Mouse (Mus musculus) myocyte (in vitro differentiated cells): ENCODE measurements around the gene Myog. TPM values are rescaled to one million over a fixed set of nuclear protein-coding genes. Genes with fewer than 3 reads are reported as not detected.

Experiments
- H3K27me3 ChIP-seq: one replicate; pipeline ENCODE4 v1.6.1; 2011; ENCODE audit not compliant: control insufficient read depth, insufficient read depth, insufficient read length
- H3K36me3 ChIP-seq: one replicate; pipeline ENCODE4 v1.6.1; 2011; ENCODE audit not compliant: control insufficient read depth, insufficient read depth
- H3K4me2 ChIP-seq: one replicate; pipeline ENCODE4 v1.6.1; 2011; ENCODE audit warnings: low read depth, control low read depth
- H3K4me3 ChIP-seq: one replicate; pipeline ENCODE4 v1.5.1; 2011; ENCODE audit warnings: mild to moderate bottlenecking, control low read depth, moderate library complexity
- H3K79me2 ChIP-seq: one replicate; pipeline ENCODE4 v1.6.1; 2011; ENCODE audit not compliant: control insufficient read depth, insufficient read depth
- H3ac ChIP-seq: one replicate; pipeline ENCODE4 v1.6.1; 2011; ENCODE audit not compliant: control insufficient read depth, insufficient read length
- CEBPB ChIP-seq: IDR thresholded peaks from 2 replicates; pipeline ENCODE4 v1.6.1; 2011; ENCODE audit warnings: mild to moderate bottlenecking, moderate library complexity; ENCODE audit not compliant: poor library complexity, insufficient read depth, severe bottlenecking
- E2F4 ChIP-seq: IDR thresholded peaks from one replicate; pipeline ENCODE4 v1.6.1; 2011; ENCODE audit warnings: mild to moderate bottlenecking, control low read depth, moderate library complexity; ENCODE audit not compliant: insufficient read depth
- MAX ChIP-seq: IDR thresholded peaks from one replicate; pipeline ENCODE4 v1.6.1; 2011; ENCODE audit warnings: low read depth, mild to moderate bottlenecking, control low read depth
- MYOD1 ChIP-seq, 3 experiments: IDR thresholded peaks; one replicate each; pipeline ENCODE4 v1.6.1; 2011; ENCODE audit warnings: control low read depth in 2 of 3, low read depth in 2 of 3, mild to moderate bottlenecking in 2 of 3, moderate library complexity in 1 of 3; ENCODE audit not compliant: insufficient read length in 2 of 3, control insufficient read depth in 1 of 3
- MYOG ChIP-seq, 3 experiments: IDR thresholded peaks; one replicate each; pipeline ENCODE4 v1.6.1; 2011; ENCODE audit warnings: control low read depth in 2 of 3, low read depth in 2 of 3, mild to moderate bottlenecking in 2 of 3; ENCODE audit not compliant: insufficient read length in 2 of 3, control insufficient read depth in 1 of 3, insufficient read depth in 1 of 3
- POLR2A ChIP-seq: IDR thresholded peaks from one replicate; pipeline ENCODE4 v1.6.1; 2011; ENCODE audit warnings: low read depth, mild to moderate bottlenecking, control low read depth, moderate library complexity; ENCODE audit not compliant: insufficient read length
- POLR2AphosphoS2 ChIP-seq: IDR thresholded peaks from one replicate; pipeline ENCODE4 v1.6.1; 2011; ENCODE audit warnings: low read depth, control low read depth; ENCODE audit not compliant: insufficient read length
- REST ChIP-seq: IDR thresholded peaks from one replicate; pipeline ENCODE4 v1.6.1; 2011; ENCODE audit warnings: mild to moderate bottlenecking, control low read depth, moderate library complexity; ENCODE audit not compliant: insufficient read depth, insufficient read length
- SRF ChIP-seq: IDR thresholded peaks from one replicate; pipeline ENCODE4 v1.6.1; 2011; ENCODE audit warnings: low read depth; ENCODE audit not compliant: control insufficient read depth, insufficient read length
- TCF12 ChIP-seq: IDR thresholded peaks from one replicate; pipeline ENCODE4 v1.6.1; 2011; ENCODE audit warnings: mild to moderate bottlenecking, control low read depth; ENCODE audit not compliant: poor library complexity, insufficient read depth, severe bottlenecking
- TCF3 ChIP-seq: IDR thresholded peaks from one replicate; pipeline ENCODE4 v1.6.1; 2011; ENCODE audit warnings: low read depth, control low read depth; ENCODE audit not compliant: insufficient read length
- USF1 ChIP-seq: IDR thresholded peaks from one replicate; pipeline ENCODE4 v1.6.1; 2011; ENCODE audit warnings: low read depth, mild to moderate bottlenecking, control low read depth, moderate library complexity
- polyA plus RNA-seq: library from polyadenylated mRNA; unstranded; fragments of >200 nt; fragmentation: generic; extraction: Trizol; gene quantifications from one replicate; pipeline ENCODE4 v1.2.1, GENCODE M21; 2012; ENCODE audit warnings: missing spikeins

The Myog gene
- polyA plus RNA-seq, 1 experiment = 1,426 TPM

DNA sequence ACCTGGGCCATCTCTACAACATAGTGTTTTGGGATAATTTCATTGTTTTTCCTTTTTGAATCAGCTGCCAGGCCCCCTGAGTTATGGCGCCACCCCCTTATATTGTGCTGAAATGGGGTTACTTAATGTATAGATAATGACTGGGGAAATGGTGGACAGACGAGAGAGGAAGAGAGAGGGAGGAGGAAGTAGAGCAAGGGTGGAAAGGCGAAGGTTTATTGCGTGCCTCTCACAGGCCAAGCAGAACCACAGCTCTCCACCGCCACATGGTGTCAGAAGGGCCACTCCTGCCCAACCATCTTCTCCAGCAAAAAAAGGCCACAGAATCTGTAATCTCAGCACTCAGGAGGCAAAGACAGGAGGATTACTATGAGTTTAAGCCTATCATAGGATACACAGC is 25.4 kb downstream of the Myog start:
- Histone ChIP-seq H3K4me2 (no peak overlapping the region), H3K4me3 (no peak overlapping the region), H3K27me3 (no peaks in the 10 kb centered on the region), H3K36me3 (no peaks in the 10 kb centered on the region), H3K79me2 (no peaks in the 10 kb centered on the region), H3ac (no peak overlapping the region)
- TF ChIP-seq SRF (no peak), POLR2AphosphoS2 (no peak), MAX (no peak), TCF3 (no peak), MYOD1 (IDR thresholded peaks at IDR 0.05; ENCODE audit: control insufficient read depth in 1 of 3, insufficient read length in 2 of 3, low read depth in 2 of 3) (no peak)

DNA sequence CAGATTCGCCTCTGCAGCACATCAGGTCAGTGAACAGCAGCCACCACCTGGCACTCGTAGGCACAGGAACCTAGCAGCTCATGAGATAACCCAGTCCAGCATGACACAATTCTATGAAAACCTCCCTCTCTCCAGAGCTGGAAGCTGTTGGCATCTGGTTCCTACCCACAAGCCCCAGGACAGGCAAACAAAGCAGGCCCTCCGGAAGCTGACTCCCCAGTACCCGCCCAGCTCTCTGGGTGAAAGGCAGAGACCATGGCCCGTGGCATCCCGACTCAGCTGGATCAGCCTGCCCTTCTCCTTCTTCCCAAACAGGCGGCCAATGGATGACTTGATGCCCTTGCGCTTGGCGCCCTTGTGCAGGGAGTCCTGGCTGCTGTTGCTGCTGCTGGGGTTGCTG is 26.6 kb downstream of the Myog start:
- no peaks in the 10 kb centered on the region for H3K36me3 ChIP-seq

DNA sequence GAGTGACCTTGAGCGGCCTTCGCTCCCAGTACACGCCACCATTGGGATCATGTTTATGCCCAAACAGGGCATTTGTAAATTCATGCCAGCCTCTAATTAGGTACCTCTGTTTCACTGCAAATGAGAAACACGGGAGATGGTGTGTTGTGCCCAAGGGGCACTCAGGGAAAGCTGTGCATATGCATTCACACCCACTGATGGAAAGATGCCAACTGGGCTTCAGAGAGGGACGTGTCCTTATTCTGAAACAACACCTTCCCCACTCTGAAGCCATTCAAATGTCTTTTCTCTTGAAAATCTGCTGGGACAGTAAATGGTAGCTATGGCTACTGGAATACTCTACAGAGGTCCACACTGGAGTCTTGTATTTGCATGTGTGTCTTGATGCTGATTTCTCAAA is 28.5 kb downstream of the Myog start:
- Histone ChIP-seq H3ac (no peak overlapping the region), H3K27me3 (no peaks in the 10 kb centered on the region), H3K4me2 (no peak overlapping the region), H3K79me2 (no peaks in the 10 kb centered on the region), H3K4me3 (no peak overlapping the region), H3K36me3 (no peaks in the 10 kb centered on the region)
- TF ChIP-seq SRF (no peak), CEBPB (no peak), USF1 (no peak), POLR2AphosphoS2 (no peak), TCF3 (no peak), MYOD1 (IDR thresholded peaks at IDR 0.05; ENCODE audit: control insufficient read depth in 1 of 3, insufficient read length in 2 of 3, low read depth in 2 of 3) (no peak)

More for the DNA sequence above, 26.6 kb downstream of the Myog start:
- no peak overlapping the region for H3ac ChIP-seq
- no peak overlapping the region for H3K4me3 ChIP-seq
- no peaks in the 10 kb centered on the region for H3K27me3 ChIP-seq
- TF ChIP-seq E2F4 = no peak
- no peak for TF ChIP-seq REST
- no peak for TF ChIP-seq POLR2AphosphoS2
- no peak for TF ChIP-seq SRF
- no peak for TF ChIP-seq TCF3
- H3K79me2 ChIP-seq = no peaks in the 10 kb centered on the region
- no peak overlapping the region for H3K4me2 ChIP-seq

DNA sequence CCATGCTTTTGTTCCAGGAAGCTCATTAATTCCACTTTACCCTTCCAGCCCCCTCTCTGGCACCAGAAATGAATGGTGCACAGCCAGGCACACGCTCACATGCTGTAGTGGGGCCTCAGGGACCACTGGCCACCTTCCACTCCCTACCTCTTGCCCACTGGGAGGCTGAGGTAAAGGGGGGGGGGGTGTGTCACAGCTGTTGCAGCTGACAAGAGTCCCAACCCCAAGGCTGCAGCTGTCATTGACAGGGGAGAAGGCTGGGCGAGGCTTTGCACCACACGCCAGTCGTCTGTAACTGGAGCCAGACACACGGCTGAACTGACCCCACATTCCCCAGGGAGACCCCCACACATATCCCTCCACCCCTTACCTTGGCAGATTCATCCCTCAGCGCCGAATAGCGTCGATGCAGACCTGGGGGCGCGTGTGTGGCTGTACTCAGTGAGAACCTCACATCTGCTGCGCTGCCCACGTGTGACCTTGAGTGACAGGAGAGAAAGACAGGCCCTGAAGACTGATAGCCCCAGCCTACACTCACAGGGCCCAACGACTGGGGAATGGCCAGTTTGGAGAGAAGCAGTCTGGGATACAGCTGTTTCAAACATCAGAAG is 31.0 kb downstream of the Myog start:
- H3K4me2 ChIP-seq = peak overlapping the region; percentile 53
- H3K4me3 ChIP-seq = no peak overlapping the region
- H3K36me3 ChIP-seq = no peaks in the 10 kb centered on the region
- no peak overlapping the region for H3ac ChIP-seq
- no peaks in the 10 kb centered on the region for H3K79me2 ChIP-seq
- H3K27me3 ChIP-seq = no peaks in the 10 kb centered on the region
- TF ChIP-seq TCF3 (peak; percentile 99), POLR2A (peak; percentile 31), POLR2AphosphoS2 (peak; percentile 16), USF1 (no peak), E2F4 (no peak), MYOG (IDR thresholded peaks at IDR 0.05; ENCODE audit: control insufficient read depth in 1 of 3, insufficient read depth in 1 of 3, insufficient read length in 2 of 3, low read depth in 2 of 3) (peak; percentile 90 to 100 (median 99)), MYOD1 (IDR thresholded peaks at IDR 0.05; ENCODE audit: control insufficient read depth in 1 of 3, insufficient read length in 2 of 3, low read depth in 2 of 3) (peak; percentile 56 to 99 (median 99)), TCF12 (peak; percentile 93), MAX (no peak), REST (no peak), CEBPB (no peak), SRF (peak; percentile 15)

DNA sequence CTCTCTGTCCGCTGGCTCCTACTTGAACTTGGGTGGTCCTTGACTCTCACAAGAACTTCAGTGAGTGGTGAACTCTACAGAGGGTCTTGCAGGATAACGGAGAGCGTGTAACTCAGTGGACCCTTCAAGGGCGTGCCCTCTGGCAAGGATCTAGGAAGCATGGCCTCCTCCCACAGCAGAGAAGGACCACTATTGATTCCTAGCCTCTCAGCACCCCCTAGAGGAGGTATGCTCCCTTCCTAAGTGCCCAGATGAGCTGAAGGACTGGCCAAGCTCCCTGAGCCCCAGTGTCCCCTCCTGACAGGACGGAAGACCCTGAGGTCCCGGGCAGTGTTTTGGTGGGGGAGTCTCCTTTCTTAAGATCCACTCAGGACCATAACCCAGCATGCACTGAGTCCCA is 32.8 kb downstream of the Myog start:
- Histone ChIP-seq H3K4me3 (no peak overlapping the region), H3K27me3 (no peaks in the 10 kb centered on the region), H3K36me3 (peaks cover 3% of the 10 kb centered on the region), H3ac (no peak overlapping the region), H3K4me2 (peak overlapping the region; percentile 6), H3K79me2 (no peaks in the 10 kb centered on the region)
- no peak for TF ChIP-seq POLR2A
- TF ChIP-seq MAX = no peak
- TF ChIP-seq USF1 = no peak
- no peak for TF ChIP-seq TCF3
- no peak for TF ChIP-seq POLR2AphosphoS2
- no peak for TF ChIP-seq SRF
- TF ChIP-seq E2F4 = no peak
